Mouse (Mus musculus) induced T-regulatory cell, adult 2 months (primary cell): ENCODE measurements around the gene Hpn.
A peak's percentile ranks its signal among the peaks of the same experiment; 100 is the strongest.

Source experiments
- DNase-seq: peaks from one replicate; pipeline ENCODE4 v3.0.0-alpha.2; 2012; ENCODE audit warnings: low read depth

The Hpn gene

DNA sequence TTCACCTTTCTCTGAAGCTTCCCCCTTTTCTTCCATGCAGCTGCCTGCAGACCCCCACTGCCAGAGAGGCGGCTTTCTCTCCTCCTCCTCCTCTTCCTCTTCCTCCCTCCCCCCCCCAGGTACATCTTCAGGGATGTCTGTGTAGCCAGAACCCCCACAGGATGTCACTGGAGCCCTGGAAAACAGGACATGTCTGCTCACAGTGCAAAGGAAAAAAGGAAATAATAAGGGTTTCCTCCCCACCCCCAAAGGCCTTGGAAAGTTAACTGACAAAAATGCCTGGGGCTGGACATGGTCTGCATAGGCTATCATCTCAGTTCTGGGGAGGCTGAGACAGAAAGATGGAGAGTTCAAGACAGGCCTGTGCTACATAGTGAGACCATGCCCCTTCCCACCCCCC is 34.0 kb downstream of the Hpn start:
- DNase-seq, result no peak

DNA sequence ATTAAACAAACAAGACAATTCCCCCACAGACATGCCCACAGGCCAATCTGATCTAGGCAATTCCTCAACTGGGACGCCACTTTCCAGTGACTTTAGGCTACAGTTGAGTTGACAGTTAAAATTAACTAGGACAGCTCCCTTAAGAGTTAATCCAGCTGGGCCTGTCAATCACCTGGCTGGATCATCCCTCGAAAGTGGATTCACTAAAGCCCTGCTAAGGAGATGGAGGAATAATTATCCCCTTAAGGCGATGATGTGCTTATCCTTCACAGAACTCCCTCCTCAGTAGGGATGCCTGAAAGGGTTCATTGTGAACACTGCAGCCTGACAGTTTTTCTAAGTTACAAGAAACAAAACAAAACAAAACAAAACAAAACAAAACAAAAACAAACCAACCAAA is 34.5 kb downstream of the Hpn start:
- no peak for DNase-seq

DNA sequence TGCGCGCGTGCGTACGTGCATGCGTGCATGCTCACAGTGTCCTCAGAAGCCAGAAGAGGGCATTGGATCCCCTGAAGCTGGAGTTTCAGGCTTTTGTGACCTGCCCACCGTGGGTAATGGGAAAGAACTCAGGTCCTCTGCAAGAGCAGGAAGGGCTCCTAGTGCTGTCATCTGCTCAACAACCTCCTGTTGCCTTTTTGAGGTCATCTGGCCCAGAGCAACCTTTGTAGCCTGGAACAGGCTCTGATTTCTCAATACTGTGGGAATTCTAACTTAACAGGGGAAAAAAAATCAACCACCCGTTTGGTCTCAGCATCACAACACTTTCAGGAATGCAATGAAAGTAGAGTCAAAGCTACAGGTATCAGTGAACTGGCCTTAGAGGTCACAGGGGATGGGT is 35.4 kb downstream of the Hpn start:
- no peak for DNase-seq

DNA sequence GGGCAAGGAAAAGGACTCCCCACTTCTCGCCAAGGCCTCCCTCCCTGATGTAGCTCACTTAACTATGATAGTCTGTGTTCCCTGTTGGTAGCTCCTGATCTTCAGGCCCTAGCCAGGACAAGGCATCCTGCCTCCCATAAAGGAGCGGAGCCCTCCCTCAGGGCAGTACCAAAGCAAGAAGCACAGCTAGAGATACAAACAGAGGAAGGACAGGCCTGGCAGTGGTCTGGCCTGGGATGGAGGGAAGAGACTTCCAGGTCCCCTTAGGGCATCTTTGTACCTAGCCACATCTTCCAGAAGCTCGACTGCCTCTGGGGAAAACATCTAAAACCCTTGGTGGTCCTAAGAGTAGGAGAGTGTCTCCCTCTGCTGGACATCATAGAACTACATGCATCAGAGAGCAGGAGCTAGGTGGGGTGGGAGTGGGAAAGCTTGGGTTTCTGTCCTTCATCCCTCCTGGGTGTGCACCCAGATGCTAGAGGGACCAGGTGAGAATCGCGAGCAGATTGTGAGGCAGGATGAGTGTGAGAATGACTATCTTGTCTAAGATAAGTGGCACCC is 37.1 kb downstream of the Hpn start:
- peak; percentile 72 for DNase-seq

DNA sequence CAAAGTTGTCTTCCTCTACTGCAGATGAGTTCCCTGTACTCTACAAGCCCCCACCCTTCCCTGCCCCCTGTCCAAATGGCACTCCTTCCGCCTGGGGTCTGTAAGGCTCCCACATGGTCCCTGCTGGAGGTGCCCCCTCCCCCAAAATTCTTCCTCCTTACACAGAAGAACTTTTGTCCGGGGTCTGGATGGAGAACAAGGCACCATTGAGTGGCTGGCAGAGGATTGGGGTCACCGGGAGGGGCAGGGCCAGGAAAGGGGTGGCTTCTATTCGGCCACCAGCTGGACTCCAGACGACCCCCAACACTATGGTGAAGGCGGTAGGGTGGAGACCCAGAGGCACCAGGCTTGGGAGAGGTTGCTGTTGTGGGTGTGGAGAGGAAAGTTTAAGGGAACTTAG is 37.6 kb downstream of the Hpn start:
- DNase-seq, result no peak

DNA sequence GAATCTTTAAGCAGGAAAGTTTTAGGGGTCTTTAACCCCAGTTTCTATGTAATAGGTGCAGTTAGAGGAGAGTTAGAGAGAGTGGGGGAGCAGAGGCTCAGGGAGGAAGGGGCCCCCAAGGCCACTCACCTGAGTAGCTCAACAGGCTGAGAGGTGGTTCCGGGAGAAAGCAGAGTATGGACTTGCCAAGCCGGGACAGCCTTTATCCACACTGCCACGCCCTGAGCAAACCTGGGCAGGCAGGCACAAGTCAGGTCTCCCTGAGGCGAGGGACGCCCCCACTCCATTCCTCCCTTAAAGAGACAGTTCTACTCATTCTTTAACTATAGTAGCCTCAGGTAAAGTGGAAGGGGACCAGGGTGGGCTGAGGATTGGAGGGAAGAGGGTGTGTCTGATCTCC is 38.6 kb downstream of the Hpn start, which contains the start of gene Fxyd3:
Fxyd3 (minus strand) TSS at position 213 of the 400 bp plus-strand sequence.
- no peak for DNase-seq

DNA sequence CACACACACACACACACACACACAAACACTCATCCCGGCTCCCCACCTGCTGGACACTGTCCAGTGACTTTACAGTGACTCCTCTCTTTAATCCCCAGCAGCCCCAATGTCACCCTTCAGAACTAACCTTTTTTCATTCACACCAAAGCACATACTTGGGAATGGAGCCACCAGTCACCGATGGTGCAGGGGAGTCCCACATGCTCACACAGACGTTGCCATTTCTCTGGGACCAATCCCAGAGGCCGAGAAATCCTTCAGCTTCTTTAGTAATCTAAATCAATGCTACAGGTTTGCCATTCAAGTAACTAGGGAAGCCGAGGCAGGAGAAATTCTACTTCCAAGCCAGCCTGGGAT is 40.4 kb downstream of the Hpn start:
- no peak for DNase-seq

DNA sequence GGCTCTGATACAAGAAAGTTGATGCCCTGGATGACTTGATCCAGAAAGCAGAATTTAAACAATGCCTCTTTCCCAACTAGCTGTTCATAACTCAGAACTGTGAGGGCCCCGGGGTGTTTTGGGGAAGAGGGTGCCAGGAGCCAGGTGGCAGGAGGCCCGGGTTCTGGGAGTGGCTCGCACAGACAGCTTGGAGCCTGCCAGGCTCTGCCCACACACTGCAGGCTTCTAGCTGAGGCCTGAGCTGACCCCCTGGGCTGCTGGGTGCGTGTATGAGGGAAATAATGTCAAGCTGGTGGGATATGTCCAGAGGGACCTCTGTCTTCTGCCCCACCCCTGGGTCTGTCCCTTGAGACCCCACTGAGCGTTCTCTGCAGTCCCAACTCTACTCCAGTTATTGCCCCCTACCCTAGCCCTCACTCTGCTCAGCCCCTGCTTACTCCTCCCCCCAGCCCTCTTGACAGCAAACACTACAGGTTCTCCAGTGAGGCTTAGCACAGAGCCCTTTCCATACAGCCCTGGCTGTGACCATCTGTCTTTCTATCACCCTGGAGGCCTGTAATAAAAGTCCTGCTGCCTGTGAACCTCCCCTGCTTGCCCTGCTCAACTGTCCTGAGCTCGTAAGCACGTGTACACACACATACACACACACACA is 40.9 kb downstream of the Hpn start:
- no peak for DNase-seq

DNA sequence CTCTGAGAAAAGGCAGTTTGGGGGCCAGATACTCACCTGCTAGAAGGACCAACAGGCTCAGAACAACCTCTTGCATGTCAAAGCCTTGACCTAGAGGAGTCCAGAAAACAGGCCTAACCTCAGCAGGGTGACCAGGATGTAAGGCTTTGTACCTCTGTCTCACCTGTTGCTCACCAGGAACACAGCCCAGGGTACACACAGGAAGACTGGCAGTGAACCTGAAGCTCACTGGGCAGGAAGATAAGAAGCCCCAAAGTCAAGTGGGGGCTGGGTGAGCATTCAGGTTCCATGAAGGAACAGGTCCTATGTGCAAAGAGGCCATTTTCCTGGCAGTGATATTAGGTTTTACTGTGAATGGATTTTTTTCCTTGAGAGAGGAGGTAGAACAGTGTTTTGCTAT is 41.5 kb downstream of the Hpn start:
- DNase-seq, result no peak

DNA sequence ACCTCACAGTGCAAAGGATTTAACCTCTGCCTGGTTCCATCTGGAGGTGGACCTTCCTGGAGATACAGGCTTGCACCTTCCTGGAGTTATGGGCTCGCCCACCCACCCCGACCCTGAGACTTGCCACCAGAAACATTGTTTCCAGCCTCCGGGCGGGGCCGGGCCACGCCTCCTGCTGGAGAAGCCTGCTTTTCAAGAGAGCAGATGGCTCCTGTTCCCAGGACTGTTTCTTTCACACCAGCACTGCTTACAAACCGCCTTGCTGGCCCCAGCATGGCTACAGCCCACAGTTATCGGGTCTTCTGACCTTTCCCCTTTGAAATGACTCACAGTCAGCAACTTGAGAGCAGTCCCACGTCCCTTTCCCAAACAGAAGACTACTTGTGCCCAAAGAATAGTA is 42.8 kb downstream of the Hpn start:
- no peak for DNase-seq

DNA sequence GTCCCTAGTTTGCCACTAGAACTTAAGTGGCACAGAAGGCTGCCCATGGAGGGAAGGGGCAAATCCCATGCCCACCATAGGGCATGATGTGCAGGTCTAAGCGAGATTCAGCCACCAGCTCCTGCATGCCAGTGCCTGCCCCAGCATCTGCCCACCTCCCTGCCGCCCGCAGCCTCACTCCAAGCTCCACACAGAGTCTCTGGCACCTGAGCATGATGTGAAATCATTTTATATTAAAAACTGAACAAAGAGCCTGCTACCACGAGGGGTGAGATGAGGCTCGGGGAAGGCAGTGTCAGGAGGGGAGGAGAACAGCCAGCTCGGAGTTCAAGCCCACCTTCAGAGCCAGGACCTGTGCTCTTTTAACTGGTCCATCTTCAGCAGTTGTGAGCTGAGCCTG is 44.8 kb downstream of the Hpn start:
- no peak for DNase-seq

DNA sequence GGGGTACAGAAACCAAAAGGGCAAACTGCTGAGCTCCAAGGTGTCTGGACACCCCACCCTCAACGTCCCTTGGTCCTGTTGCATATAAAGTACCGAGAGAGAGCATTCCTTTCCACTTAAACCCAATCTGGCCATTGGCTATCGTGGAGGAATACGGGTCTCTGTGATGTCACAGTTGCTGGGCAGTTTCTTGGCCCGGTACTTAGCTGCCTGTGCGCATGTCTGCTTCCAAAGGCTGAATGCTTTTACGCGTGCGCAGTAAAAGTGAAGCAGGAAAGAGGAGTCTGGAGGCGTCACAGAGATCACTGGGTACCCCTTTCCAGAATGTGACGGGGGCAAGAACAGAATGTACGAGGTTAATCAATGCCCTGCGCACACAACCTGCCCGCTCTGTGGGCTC is 45.6 kb downstream of the Hpn start:
- DNase-seq, result no peak

DNA sequence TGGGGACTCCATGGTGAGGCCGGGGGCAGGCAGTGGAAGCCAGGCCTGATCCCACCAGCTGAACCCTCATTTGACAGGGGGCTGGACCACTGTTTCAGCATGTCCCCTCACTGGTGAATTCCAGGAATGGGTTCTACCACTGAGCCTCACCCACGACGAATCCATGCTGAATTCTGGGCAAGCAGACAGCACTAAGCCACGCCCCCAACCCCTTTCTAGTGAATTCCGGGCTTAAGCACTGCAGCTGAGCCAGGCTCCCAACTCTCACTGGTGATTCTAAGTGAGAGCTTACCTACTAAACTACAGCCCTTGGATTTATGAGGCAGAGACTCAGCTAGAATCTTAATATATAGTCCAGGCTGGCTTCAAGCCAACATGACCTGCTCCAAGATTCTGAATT is 47.3 kb downstream of the Hpn start:
- no peak for DNase-seq

DNA sequence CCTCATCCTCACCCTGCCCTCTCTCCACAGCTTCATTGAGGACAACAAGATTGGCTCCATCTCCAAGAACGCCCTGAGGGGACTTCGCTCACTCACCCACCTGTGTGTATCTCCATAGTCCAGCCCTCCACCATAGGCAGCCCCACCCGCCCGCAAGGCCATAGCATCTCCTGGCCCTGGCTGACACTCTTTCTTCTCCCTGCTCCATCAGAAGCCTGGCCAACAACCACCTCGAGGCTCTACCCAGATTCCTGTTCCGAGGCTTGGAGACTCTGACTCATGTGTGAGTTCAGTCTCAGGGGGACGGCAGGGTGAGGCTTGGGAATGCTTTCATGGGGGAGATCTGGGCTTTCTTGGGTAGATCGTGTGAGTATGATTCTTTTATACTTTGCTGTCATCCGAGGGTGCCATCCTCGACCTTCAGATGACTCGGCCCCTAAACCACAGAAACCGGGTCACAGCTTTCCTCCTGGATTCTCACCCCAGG is 52.0 kb downstream of the Hpn start:
- no peak for DNase-seq

DNA sequence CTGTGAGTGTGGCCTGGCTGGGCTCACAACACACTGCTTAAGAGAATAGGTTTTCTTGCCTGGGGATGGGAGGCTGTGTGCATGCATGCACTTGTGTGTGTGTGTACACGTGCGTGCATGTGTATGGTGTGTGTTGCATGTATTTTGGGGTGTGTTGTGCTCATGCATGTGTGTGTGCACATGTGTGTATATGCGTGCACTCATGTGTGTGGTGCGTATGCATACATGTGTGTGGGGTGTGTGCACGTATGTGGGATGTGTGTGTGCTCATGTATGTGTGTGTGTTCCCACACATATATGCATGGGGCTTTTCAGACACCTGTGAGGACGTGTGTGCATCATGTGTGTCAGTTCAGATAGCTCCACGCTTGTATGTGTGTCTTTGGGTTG is 54.5 kb downstream of the Hpn start:
- DNase-seq, result no peak

DNA sequence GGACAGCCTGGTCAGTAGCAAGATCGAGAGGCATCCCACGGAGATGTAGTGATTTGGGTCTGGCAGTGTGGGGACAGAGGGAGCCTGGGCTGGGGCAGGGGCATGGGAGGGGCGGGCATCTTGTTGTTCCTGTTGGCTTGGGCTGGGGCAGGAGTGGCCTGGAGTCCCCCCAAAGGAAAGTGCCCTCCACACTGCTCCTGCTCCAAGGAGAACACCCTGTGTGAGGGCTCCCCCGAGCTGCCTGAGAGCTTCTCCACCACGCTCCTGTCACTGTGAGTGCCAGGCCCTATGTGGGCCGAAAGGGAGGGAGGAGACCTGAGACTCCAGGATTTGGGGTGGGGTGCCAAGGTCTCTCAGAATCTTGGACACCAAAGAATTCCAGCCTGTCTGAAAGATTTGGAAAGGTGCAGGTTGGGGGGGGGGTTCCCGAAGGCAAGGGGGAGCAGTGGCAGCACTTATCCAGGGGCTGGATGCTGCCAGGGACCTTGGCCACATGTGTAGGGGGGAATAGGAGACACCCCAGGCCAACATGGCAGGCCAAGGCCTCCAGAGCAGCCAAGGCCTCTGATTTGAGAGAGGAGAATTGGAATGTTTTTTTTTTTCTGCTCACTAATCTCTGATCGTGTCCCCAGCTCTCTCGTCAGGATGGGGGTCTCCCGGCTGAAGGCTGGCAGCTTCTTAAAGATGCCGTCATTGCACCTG is 55.0 kb downstream of the Hpn start:
- DNase-seq, result no peak

DNA sequence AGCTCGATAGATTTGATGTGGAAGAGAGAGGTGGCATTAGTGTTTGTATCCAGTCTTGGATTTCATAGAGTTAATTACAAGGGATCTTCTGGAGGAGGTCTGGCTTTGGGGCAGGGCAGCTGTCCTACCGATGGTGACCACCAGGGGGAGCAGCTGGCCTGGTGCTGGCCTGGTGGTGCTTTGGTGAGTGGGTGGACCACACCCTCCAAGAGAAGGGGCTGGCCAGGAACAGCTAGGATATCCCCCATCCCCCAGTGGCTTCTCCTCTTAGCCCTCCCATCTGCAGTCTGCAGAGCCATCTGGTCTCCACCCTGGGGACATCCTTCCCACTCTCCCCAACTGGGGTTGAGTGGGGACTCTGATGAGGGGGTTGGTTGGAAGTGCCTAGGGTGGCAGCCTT is 56.0 kb downstream of the Hpn start, which contains the start of gene Lgi4:
Lgi4 (plus strand) TSS at position 235 of the 400 bp plus-strand sequence.
- peak; percentile 81 for DNase-seq

DNA sequence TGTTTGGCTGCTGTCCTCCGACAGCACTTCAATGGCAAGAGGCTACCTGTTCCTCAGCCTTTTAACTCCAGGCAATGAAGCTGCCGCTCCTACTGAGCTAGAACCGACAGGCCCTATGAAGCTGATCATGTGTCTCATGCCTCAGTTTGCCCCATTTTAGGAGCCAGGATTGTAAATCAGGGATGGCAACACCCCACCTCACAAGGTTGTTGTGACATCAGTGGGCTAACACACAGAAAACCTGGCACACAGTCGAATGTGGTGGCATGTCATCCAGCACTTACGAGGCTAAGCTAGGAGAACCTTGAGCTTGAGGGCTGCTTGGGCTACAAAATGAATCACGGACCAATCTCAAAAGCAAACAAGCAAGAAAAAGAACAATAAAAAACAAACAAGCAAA is 56.9 kb downstream of the Hpn start:
- no peak for DNase-seq

DNA sequence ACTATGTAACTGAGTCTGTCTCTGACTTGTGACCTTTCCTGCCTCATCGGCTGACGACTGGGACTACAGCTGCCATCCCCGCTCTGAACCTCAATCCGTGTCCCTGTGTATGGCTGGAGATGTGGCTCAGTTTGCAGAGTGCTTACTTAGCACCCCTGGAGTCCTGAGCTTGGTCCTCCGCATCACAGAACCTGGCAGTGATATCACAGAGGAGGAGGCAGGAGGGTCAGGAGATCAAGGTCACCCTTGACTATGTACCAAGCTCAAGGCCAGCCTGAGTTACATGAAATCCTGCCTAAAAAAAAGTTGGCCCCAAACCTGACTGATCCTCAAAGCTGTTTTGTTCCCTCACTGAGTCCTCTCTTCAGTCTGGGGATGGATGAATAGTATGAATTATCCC is 57.4 kb downstream of the Hpn start:
- DNase-seq, result no peak

DNA sequence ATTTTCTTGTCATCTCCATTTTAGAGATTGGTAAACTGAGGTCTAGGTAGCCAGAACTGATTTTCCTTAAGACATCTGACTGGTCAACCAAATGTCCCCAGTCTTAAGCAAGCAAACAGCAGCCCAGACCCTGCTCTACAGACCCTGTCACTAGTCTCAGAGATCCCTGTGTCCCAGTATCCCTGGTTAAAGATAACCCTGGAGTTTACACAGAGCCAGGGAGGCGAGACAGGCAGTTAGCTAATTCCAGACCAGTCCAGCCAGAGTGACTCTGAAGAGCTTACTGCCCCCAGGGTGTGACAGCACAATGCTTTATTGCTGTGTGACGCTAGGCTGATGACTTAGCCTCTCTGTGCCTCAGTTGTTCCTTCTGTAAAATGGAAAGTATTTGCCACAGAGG is 58.0 kb downstream of the Hpn start, which contains the start of gene Fxyd1:
Fxyd1 (minus strand) TSS at position 129 of the 400 bp plus-strand sequence.
- no peak for DNase-seq

DNA sequence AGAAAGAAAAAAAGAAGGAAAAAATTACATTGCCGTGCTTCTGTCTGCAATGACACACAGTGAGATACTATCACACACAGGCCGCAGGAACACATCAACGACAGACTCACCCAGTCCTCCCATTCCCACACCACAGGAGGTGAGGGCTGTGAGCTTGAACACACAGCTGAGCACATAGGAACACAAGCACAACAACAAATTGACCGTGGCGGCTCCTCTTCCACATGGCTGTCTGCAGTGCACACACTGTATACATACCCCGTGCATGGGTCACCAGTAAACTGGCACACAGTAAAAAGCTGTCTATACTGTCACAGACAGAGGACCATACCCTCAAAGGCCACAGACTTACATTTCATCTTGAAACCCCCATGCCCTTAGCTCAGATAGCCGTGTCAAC is 58.6 kb downstream of the Hpn start:
- no peak for DNase-seq

DNA sequence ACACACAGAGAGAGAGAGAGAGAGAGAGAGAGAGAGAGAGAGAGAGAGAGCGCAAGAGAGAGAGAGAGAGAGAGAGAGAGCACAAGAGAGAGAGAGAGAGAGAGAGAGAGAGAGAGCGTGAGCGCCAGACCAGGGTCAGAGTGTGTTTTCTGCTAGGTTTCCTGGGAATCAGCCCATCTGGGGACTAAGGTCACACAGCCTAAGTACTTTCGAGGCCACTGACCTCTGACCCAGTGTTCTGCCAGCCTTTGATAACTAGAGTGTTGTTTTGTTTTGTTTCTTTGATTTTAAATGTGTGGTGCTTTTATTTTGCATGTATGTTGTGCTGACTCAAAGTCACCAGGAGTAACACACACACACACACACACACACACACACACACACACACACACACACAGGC is 59.2 kb downstream of the Hpn start:
- DNase-seq, result no peak

DNA sequence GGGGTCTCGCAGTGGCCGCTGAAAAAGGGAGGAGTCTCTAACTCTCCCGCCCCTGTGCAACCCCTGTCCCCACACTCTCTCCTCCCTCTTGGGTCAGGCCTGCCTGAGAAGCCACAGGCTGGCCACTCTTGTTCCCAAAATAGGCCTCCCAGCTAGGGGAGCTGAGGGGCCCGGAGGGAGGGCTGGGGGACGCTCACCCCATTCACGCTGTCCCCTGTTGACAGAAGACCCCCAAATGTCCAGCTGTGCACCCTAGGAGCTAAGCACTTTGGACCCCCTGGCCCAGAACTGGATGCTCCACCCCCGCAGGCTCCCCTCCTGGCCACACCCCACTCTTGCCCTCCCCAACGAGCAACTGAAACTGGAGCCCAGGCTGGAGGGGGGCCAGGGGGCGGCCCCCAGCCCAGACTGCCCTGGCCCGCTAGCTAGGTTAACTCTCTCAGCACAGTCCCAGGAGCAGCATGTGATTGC is 59.7 kb downstream of the Hpn start:
- no peak for DNase-seq
